Mouse (Mus musculus) CH12.LX (cell line): ENCODE results near the gene Gm47429. TPM values are rescaled to one million over a fixed set of nuclear protein-coding genes. Genes with fewer than 3 reads are reported as not detected.
"Not testable (repeated sequence)": the region's sequence is repeated elsewhere in the genome, so short reads cannot be mapped to it uniquely, and the experiment has no call there.

Experiments used
- DNase-seq: peaks from one replicate; pipeline ENCODE4 v3.0.0-alpha.2; 2013; ENCODE audit errors: extremely low read depth
- H3K27ac ChIP-seq: 2 replicates; pipeline ENCODE4 v1.5.1; 2012; ENCODE audit warnings: low read depth, mild to moderate bottlenecking, control low read depth, moderate library complexity; ENCODE audit not compliant: insufficient read depth
- H3K27me3 ChIP-seq: replicated peaks from 2 replicates; pipeline ENCODE3; 2012; ENCODE audit warnings: inconsistent platforms
- H3K36me3 ChIP-seq, 2 experiments: replicated peaks in 1 of 2; 2 replicates each; pipeline versions ENCODE3 to v1.6.1; 2012; ENCODE audit warnings: inconsistent platforms in 1 of 2, low read length in 1 of 2, mild to moderate bottlenecking in 1 of 2, mixed read lengths in 1 of 2, moderate library complexity in 1 of 2; ENCODE audit not compliant: control insufficient read depth in 1 of 2, insufficient read depth in 1 of 2
- H3K4me1 ChIP-seq, 2 experiments: 2 replicates each; pipeline ENCODE4 v1.6.1; 2012; ENCODE audit warnings: inconsistent platforms in 1 of 2, moderate library complexity in 1 of 2; ENCODE audit not compliant: insufficient read depth in 2 of 2, control insufficient read depth in 1 of 2
- H3K4me2 ChIP-seq: 2 replicates; pipeline ENCODE4 v1.6.1; 2012; ENCODE audit warnings: low read depth, mild to moderate bottlenecking, control low read depth; ENCODE audit not compliant: poor library complexity, insufficient read depth, severe bottlenecking
- H3K4me3 ChIP-seq, 3 experiments: fragments of 150-350 bp in 1 of 3; sonication (generic) in 1 of 3; replicated peaks in 1 of 3; 2 replicates each; pipeline versions ENCODE3 to v1.5.1; 2011 to 2012; ENCODE audit warnings: low read depth in 2 of 3, low read length in 2 of 3, mild to moderate bottlenecking in 2 of 3, moderate library complexity in 2 of 3, control low read depth in 1 of 3, improper control_type of control experiment in 1 of 3, inconsistent platforms in 1 of 3, mixed read lengths in 1 of 3; ENCODE audit not compliant: poor library complexity in 1 of 3
- H3K79me2 ChIP-seq: replicated peaks from 2 replicates; pipeline ENCODE4 v1.6.1; 2012; ENCODE audit warnings: mild to moderate bottlenecking, moderate library complexity; ENCODE audit not compliant: control insufficient read depth, poor library complexity, insufficient read depth, severe bottlenecking; ENCODE audit errors: extremely low read depth
- H3K9ac ChIP-seq: 2 replicates; pipeline ENCODE4 v1.6.1; 2012; ENCODE audit warnings: low read depth, mild to moderate bottlenecking, control low read depth, moderate library complexity; ENCODE audit not compliant: insufficient read depth
- H3K9me3 ChIP-seq: replicated peaks from 2 replicates; pipeline ENCODE3; 2012; ENCODE audit warnings: low read length, inconsistent platforms, mixed read lengths
- CHD1 ChIP-seq: IDR thresholded peaks from 2 replicates; pipeline ENCODE4 v1.6.1; 2012; ENCODE audit warnings: low read depth, low read length, improper control_type of control experiment, inconsistent platforms
- CHD2 ChIP-seq: IDR thresholded peaks from 2 replicates; pipeline ENCODE4 v1.6.1; 2011; ENCODE audit warnings: low read length, improper control_type of control experiment
- E2F4 ChIP-seq: IDR thresholded peaks from 2 replicates; pipeline ENCODE4 v1.6.1; 2011; ENCODE audit warnings: low read depth, low read length, improper control_type of control experiment; ENCODE audit not compliant: insufficient replicate concordance
- GABPA ChIP-seq: IDR thresholded peaks from 2 replicates; pipeline ENCODE4 v1.6.1; 2012; ENCODE audit warnings: low read depth, low read length, improper control_type of control experiment, inconsistent platforms; ENCODE audit not compliant: insufficient replicate concordance
- HCFC1 ChIP-seq: IDR thresholded peaks from 2 replicates; pipeline ENCODE4 v1.6.1; 2012; ENCODE audit warnings: low read depth, mild to moderate bottlenecking, inconsistent platforms, low read length, improper control_type of control experiment
- KAT2A ChIP-seq: IDR thresholded peaks from 2 replicates; pipeline ENCODE4 v1.6.1; 2012; ENCODE audit warnings: low read length, improper control_type of control experiment, inconsistent platforms; ENCODE audit not compliant: insufficient replicate concordance
- MAFK ChIP-seq: IDR thresholded peaks from 2 replicates; pipeline ENCODE4 v1.6.1; 2011; ENCODE audit warnings: low read length, improper control_type of control experiment; ENCODE audit not compliant: insufficient replicate concordance
- MXI1 ChIP-seq: IDR thresholded peaks from 2 replicates; pipeline ENCODE4 v1.6.1; 2011; ENCODE audit warnings: mild to moderate bottlenecking, low read depth, low read length, improper control_type of control experiment
- MYC ChIP-seq: IDR thresholded peaks from 2 replicates; pipeline ENCODE4 v1.6.1; 2011; ENCODE audit warnings: low read depth, mild to moderate bottlenecking, improper control_type of control experiment, low read length
- NELFE ChIP-seq: IDR thresholded peaks from 2 replicates; pipeline ENCODE4 v1.6.1; 2011; ENCODE audit warnings: low read depth, low read length, improper control_type of control experiment
- NRF1 ChIP-seq: IDR thresholded peaks from 2 replicates; pipeline ENCODE4 v1.6.1; 2014; ENCODE audit warnings: low read depth, mild to moderate bottlenecking, inconsistent platforms, low read length, improper control_type of control experiment, moderate library complexity
- POLR2A ChIP-seq: IDR thresholded peaks from 2 replicates; pipeline ENCODE4 v1.6.1; 2011; ENCODE audit warnings: low read depth, mild to moderate bottlenecking, improper control_type of control experiment, low read length
- POLR2AphosphoS2 ChIP-seq: IDR thresholded peaks from 2 replicates; pipeline ENCODE4 v1.6.1; 2011; ENCODE audit warnings: low read depth, low read length, improper control_type of control experiment
- SIN3A ChIP-seq: IDR thresholded peaks from 2 replicates; pipeline ENCODE4 v1.6.1; 2012; ENCODE audit warnings: low read length, improper control_type of control experiment, inconsistent platforms
- TBP ChIP-seq: conservative IDR thresholded peaks from 2 replicates; pipeline ENCODE4 v1.6.1; 2011; ENCODE audit warnings: low read depth, low read length, improper control_type of control experiment
- USF1 ChIP-seq: IDR thresholded peaks from 2 replicates; pipeline ENCODE4 v1.6.1; 2014; ENCODE audit warnings: low read depth, mild to moderate bottlenecking, inconsistent platforms, low read length, improper control_type of control experiment
- USF2 ChIP-seq: conservative IDR thresholded peaks from 2 replicates; pipeline ENCODE4 v1.6.1; 2011; ENCODE audit warnings: low read depth, low read length, improper control_type of control experiment
- ZKSCAN1 ChIP-seq: IDR thresholded peaks from 2 replicates; pipeline ENCODE4 v1.6.1; 2012; ENCODE audit warnings: low read depth, inconsistent platforms, low read length, improper control_type of control experiment, borderline replicate concordance
- ZMIZ1 ChIP-seq: IDR thresholded peaks from 2 replicates; pipeline ENCODE4 v1.6.1; 2012; ENCODE audit warnings: low read depth, mild to moderate bottlenecking, inconsistent platforms, low read length, improper control_type of control experiment
- ZNF384 ChIP-seq: IDR thresholded peaks from 2 replicates; pipeline ENCODE4 v1.6.1; 2012; ENCODE audit warnings: low read depth, low read length, improper control_type of control experiment, inconsistent platforms
- dilution Hi-C: fragments of 300-500 bp; cut with MboI; formaldehyde crosslinking; loops from 2 replicates; pipeline ENCODE4 v1.14.3; 2020; ENCODE audit warnings: low sequenced_read_pairs; ENCODE audit not compliant: extremely low pct_unique_long_range_greater_than_20kb, extremely low pct_ligation_motif_present
- in situ Hi-C: fragments of 300-500 bp; cut with MboI; formaldehyde crosslinking; loops from 3 replicates; pipeline ENCODE4 v1.14.3; 2019; ENCODE audit warnings: low sequenced_read_pairs, low pct_ligation_motif_present, low pct_unique_long_range_greater_than_20kb, mixed read lengths
- polyA plus RNA-seq: library from polyadenylated mRNA; unstranded; fragments of >175 nt; gene quantifications from 2 replicates; pipeline ENCODE4 v1.2.1, GENCODE M21; 2012; ENCODE audit warnings: low read depth; ENCODE audit not compliant: insufficient read length
- total RNA-seq, 2 experiments: library from RNA; depleted of rRNA; stranded (reverse); fragments of 300-350 nt in 1 of 2; fragments of >200 nt in 1 of 2; gene quantifications; 2 replicates each; pipeline ENCODE4 v1.2.3; 2012 to 2014

The Gm47429 gene
- total RNA-seq (2012; rRNA removed) (not detected in 2 replicates), total RNA-seq (2014; rRNA removed) (not detected in 2 replicates), polyA plus RNA-seq (not detected in 2 replicates)

DNA sequence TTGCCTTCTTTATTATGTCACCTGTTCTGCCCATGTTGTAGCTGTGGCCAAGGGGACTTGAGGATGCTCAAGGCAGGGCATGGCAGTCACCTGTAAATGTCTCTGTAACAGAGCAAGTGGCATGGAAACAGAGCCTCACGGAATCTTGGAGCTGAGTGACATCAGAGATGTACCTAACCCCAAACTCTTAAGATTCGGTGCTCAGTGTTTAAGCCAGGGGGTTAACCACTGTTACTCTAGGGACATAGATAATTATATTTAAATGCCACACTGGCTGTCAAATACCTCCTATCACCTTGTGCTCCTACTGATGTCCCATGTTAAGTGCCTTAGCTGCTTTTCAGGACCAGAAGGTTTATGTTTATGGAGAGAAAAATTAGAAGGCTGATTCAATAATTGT is at the start of gene Gm47429:
Gene Gm47429 (minus strand): TSS at position 101 of the 400 bp plus-strand sequence.
- Histone ChIP-seq H3K27ac (no peak within 1 kb of the TSS), H3K4me3 (no peak within 1 kb of the TSS), H3K79me2 (no peaks in the 10 kb centered on the region), H3K9ac (no peak within 1 kb of the TSS), H3K36me3 (no peaks in the 10 kb centered on the region), H3K9me3 (no peaks in the 10 kb centered on the region), H3K4me2 (no peak within 1 kb of the TSS), H3K4me1 (peaks cover 0 to 3% of the 10 kb centered on the region in 2 experiments; a peak in 1 of 4 replicates), H3K27me3 (no peaks in the 10 kb centered on the region)
- no peak for DNase-seq
- dilution Hi-C loops (no loop called here), in situ Hi-C loops (no loop called here)
- TF ChIP-seq POLR2AphosphoS2 (no peak), SIN3A (no peak), TBP (no peak), E2F4 (no peak), MAFK (no peak), ZKSCAN1 (no peak), MYC (no peak), NELFE (no peak), ZMIZ1 (no peak), MXI1 (no peak), ZNF384 (no peak), USF1 (no peak), GABPA (no peak), HCFC1 (no peak), CHD2 (no peak), NRF1 (no peak), CHD1 (no peak), USF2 (no peak), KAT2A (no peak), POLR2A (no peak)

GRCm38 (mm10) chr13:50488510-50488909 is 44.8 kb upstream of the Gm47429 start:
- H3K27me3 ChIP-seq, H3K36me3 ChIP-seq, H3K27ac ChIP-seq, dilution Hi-C loops, H3K9me3 ChIP-seq, H3K4me2 ChIP-seq, in situ Hi-C loops, H3K9ac ChIP-seq, DNase-seq, H3K4me1 ChIP-seq, H3K79me2 ChIP-seq, H3K4me3 ChIP-seq: not testable (repeated sequence)
